Mouse (Mus musculus) stomach, embryonic 16.5 days (tissue): ENCODE results near the gene Dqx1. TPM values are rescaled to one million over a fixed set of nuclear protein-coding genes. Genes with fewer than 3 reads are reported as not detected.

ENCODE experiments used
- ATAC-seq: fragments of 200-750 bp; cut with Nextera tagmentation; 2 replicates; pipeline ENCODE4 v1.8.0; 2017; ENCODE audit warnings: moderate number of reproducible peaks, moderate TSS enrichment; ENCODE audit not compliant: insufficient read depth, low FRiP score
- H3K27ac ChIP-seq: fragments of 300-500 bp; sonication (generic); 2 replicates; pipeline ENCODE4 v1.5.1; 2014; ENCODE audit warnings: low read length
- H3K27me3 ChIP-seq: fragments of 300-500 bp; sonication (generic); 2 replicates; pipeline ENCODE4 v1.6.1; 2014; ENCODE audit warnings: low read length, control low read depth, mixed read lengths; ENCODE audit not compliant: control insufficient read depth, insufficient read depth
- H3K36me3 ChIP-seq: fragments of 300-500 bp; sonication (generic); 2 replicates; pipeline ENCODE4 v1.6.1; 2014; ENCODE audit warnings: low read length; ENCODE audit not compliant: control insufficient read depth, insufficient read depth
- H3K4me1 ChIP-seq: fragments of 300-500 bp; sonication (generic); 2 replicates; pipeline ENCODE4 v1.6.1; 2014; ENCODE audit warnings: low read length, control low read depth, mixed read lengths; ENCODE audit not compliant: control insufficient read depth, insufficient read depth
- H3K4me2 ChIP-seq: fragments of 300-500 bp; sonication (generic); 2 replicates; pipeline ENCODE4 v1.6.1; 2014; ENCODE audit warnings: low read depth, low read length, mixed read lengths
- H3K4me3 ChIP-seq: fragments of 300-500 bp; sonication (generic); replicated peaks from 2 replicates; pipeline ENCODE4 v1.5.1; 2014; ENCODE audit warnings: mild to moderate bottlenecking, low read length
- H3K9ac ChIP-seq: fragments of 300-500 bp; sonication (generic); 2 replicates; pipeline ENCODE4 v1.6.1; 2014; ENCODE audit warnings: low read length
- H3K9me3 ChIP-seq: fragments of 300-500 bp; sonication (generic); replicated peaks from 2 replicates; pipeline ENCODE4 v1.6.1; 2016; ENCODE audit warnings: low read length, control low read depth; ENCODE audit not compliant: control insufficient read depth
- WGBS: fragments of 180-500 bp; shearing (Covaris S2); extraction: QIAGEN DNeasy Blood & Tissue Kit; methylation state at CpG from one replicate; pipeline ENCODE4 v1.1.7; 2014; 5-methylcytosine and 5-hydroxymethylcytosine counted together
- polyA plus RNA-seq: library from polyadenylated mRNA; unstranded; fragments of >200 nt; fragmentation: Nextera tagmentation; extraction: Ambion mirVana; gene quantifications from 2 replicates; pipeline ENCODE4 v1.2.1, GENCODE M21; 2015

The Dqx1 gene
- polyA plus RNA-seq, 1 experiment from 2014 or later, result 6.4 TPM

- H3K4me3 ChIP-seq, result no peak overlapping the region
- 71% methylated on average over 5 of the region's 5 CpGs for WGBS
- no peaks in the 10 kb centered on the region for H3K36me3 ChIP-seq
These were observed 17.0 kb upstream of the Dqx1 start for GRCm38 (mm10) chr6:83040601-83041000.

GRCm38 (mm10) chr6:83043561-83043960 is 14.1 kb upstream of the Dqx1 start:
- Histone ChIP-seq H3K36me3 (no peaks in the 10 kb centered on the region), H3K27me3 (no peaks in the 10 kb centered on the region), H3K4me3 (no peak overlapping the region), H3K9ac (no peak overlapping the region), H3K27ac (no peak overlapping the region), H3K9me3 (no peaks in the 10 kb centered on the region), H3K4me2 (no peak overlapping the region), H3K4me1 (0 out of 2 replicates have a peak, but pooled peaks cover 4% of the 10 kb centered on the region)
- WGBS, result 53% methylated on average over 6 of the region's 6 CpGs
- ATAC-seq, result no peak

More at GRCm38 (mm10) chr6:83040601-83041000, 17.0 kb upstream of the Dqx1 start:
- Histone ChIP-seq H3K4me2 (no peak overlapping the region), H3K27ac (no peak overlapping the region), H3K27me3 (no peaks in the 10 kb centered on the region), H3K4me1 (peaks cover 12% of the 10 kb centered on the region; the same call in 1 of the 2 replicates), H3K9ac (no peak overlapping the region), H3K9me3 (no peaks in the 10 kb centered on the region)
- ATAC-seq, result no peak

- Histone ChIP-seq H3K36me3 (no peaks in the 10 kb centered on the region), H3K4me1 (no peaks in the 10 kb centered on the region), H3K27ac (no peak overlapping the region), H3K9me3 (no peaks in the 10 kb centered on the region), H3K27me3 (no peaks in the 10 kb centered on the region), H3K4me3 (no peak overlapping the region), H3K4me2 (no peak overlapping the region), H3K9ac (no peak overlapping the region)
- ATAC-seq, result no peak
- 94% methylated on average over 5 of the region's 5 CpGs for WGBS
These were observed 13.7 kb upstream of the Dqx1 start for GRCm38 (mm10) chr6:83043993-83044392.

- ATAC-seq, result no peak
- WGBS, result 68% methylated on average over 9 of the region's 9 CpGs
- Histone ChIP-seq H3K4me3 (no peak overlapping the region), H3K4me1 (no peaks in the 10 kb centered on the region), H3K9ac (no peak overlapping the region), H3K27ac (no peak overlapping the region), H3K27me3 (no peaks in the 10 kb centered on the region), H3K9me3 (no peaks in the 10 kb centered on the region), H3K36me3 (no peaks in the 10 kb centered on the region), H3K4me2 (no peak overlapping the region)
These were observed 12.9 kb upstream of the Dqx1 start for GRCm38 (mm10) chr6:83044742-83045141.

GRCm38 (mm10) chr6:83049367-83049766 is 8.3 kb upstream of the Dqx1 start:
- no peak overlapping the region for H3K27ac ChIP-seq
- H3K27me3 ChIP-seq, result no peaks in the 10 kb centered on the region
- H3K4me3 ChIP-seq, result no peak overlapping the region
- no peak overlapping the region for H3K9ac ChIP-seq
- H3K9me3 ChIP-seq, result no peaks in the 10 kb centered on the region
- no peaks in the 10 kb centered on the region for H3K36me3 ChIP-seq
- 0 out of 2 replicates have a peak, but pooled peaks cover 5% of the 10 kb centered on the region for H3K4me1 ChIP-seq
- WGBS, result 72% methylated on average over 10 of the region's 10 CpGs
- no peak for ATAC-seq
- H3K4me2 ChIP-seq, result no peak overlapping the region

- Histone ChIP-seq H3K4me2 (peak overlapping the region; percentile 89), H3K9me3 (no peaks in the 10 kb centered on the region), H3K4me3 (peak overlapping the region; percentile 92), H3K36me3 (no peaks in the 10 kb centered on the region), H3K27ac (peak overlapping the region; percentile 30), H3K9ac (peak overlapping the region; percentile 93), H3K27me3 (no peaks in the 10 kb centered on the region), H3K4me1 (peaks cover 15% of the 10 kb centered on the region)
- 1% methylated on average over 26 of the region's 26 CpGs for WGBS
- ATAC-seq, result no peak
These were observed 4.3 kb upstream of the Dqx1 start for GRCm38 (mm10) chr6:83053136-83053960.

GRCm38 (mm10) chr6:83054074-83054851 is 3.4 kb upstream of the Dqx1 start, which contains the start of gene Aup1:
Aup1 (plus strand) TSS chr6:83054521.
- WGBS, result under 1% methylated on average over 63 of the region's 64 CpGs

GRCm38 (mm10) chr6:83054871-83055431 is 2.7 kb upstream of the Dqx1 start, which contains the start of gene Htra2:
Htra2 (minus strand) TSS chr6:83055273.
- Histone ChIP-seq H3K9me3 (no peaks in the 10 kb centered on the region), H3K4me3 (peak within 1 kb of the TSS; percentile 92), H3K4me2 (peak within 1 kb of the TSS; percentile 89), H3K27me3 (no peaks in the 10 kb centered on the region), H3K36me3 (no peaks in the 10 kb centered on the region), H3K9ac (peak within 1 kb of the TSS; percentile 93), H3K4me1 (peaks cover 15% of the 10 kb centered on the region), H3K27ac (peak within 1 kb of the TSS; percentile 81)
- ATAC-seq, result peak; percentile 9
- under 1% methylated on average over 50 of the region's 50 CpGs for WGBS

More at GRCm38 (mm10) chr6:83054074-83054851, 3.4 kb upstream of the Dqx1 start, which contains the start of gene Aup1:
- Histone ChIP-seq H3K27ac (peak within 1 kb of the TSS; percentile 81), H3K4me3 (peak within 1 kb of the TSS; percentile 92), H3K36me3 (no peaks in the 10 kb centered on the region), H3K4me2 (peak within 1 kb of the TSS; percentile 89), H3K9me3 (no peaks in the 10 kb centered on the region), H3K4me1 (peaks cover 15% of the 10 kb centered on the region), H3K27me3 (no peaks in the 10 kb centered on the region), H3K9ac (peak within 1 kb of the TSS; percentile 93)
- peak; percentile 96 for ATAC-seq
